In the genomic region with DNA sequence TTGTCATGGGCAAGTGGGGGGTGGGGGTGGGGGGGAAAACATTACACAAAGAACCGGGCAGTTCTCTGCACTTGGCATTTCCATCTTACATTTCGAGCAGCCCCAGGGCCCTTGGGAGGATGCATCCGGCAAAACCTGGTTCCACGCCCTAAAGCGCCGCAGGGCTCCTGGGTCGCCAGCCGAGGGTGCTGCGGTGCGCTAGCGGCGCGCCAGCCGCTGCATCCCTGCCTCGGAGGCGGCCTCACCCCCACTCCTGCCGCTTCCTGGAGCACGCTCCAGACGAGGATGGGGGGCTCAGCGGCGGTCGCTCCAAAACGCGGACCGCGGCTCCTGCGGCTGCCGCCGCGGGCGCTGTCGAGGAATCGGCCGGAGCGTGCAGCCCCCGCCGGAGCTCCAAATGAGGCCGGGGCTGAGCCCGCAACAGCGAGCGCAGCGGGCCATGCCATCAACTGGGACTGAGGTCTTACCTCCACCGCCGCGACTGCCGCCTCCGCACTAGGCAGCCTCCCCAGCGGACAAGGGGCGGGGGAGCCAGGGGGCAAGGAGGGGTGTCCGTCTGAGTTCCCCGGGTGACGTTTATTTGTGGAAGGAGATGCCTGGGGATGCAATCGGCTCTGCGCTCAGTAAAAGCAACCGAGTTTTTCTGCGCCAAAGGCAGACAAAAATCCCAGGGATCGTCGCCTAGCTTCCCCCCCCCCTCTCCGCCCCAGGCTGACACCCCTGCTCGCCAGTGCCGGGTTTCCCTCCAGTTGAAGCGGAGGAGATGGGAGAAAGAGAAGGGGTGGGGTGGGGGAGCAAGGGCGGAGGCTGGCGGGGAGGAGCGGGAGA, we compare ENCODE assay signal across 9 mouse cellular contexts. TPM values are rescaled to one million over a fixed set of nuclear protein-coding genes. Genes with fewer than 3 reads are reported as not detected.
DNase-seq lines count a peak whose midpoint lies in the region; TF ChIP-seq lines count a peak whose summit lies in the region.
"Had no signal": no experiment of that assay in that cellular context is flagged by ENCODE, and none has a peak within 500 bp of the region (broad histone marks: within the 10 kb centered on the region; RNA-seq: fewer than 3 reads in every experiment).

No protein-coding gene starts in this region.

- peaks cover 13% of the 10 kb centered on the region for H3K4me1 ChIP-seq in liver, adult 2 months (ENCODE audit: control insufficient read depth, insufficient read depth, low read length)

- no peaks in the 10 kb centered on the region for H3K27me3 ChIP-seq in liver, adult 2 months (ENCODE audit: control insufficient read depth, insufficient read depth, low read length)

- H3K9ac ChIP-seq in liver, adult 2 months (ENCODE audit: low read depth, low read length): peak overlapping the region; percentile 96

- 0 out of 2 replicates have a peak, but pooled peaks have one; percentile 12 for TF ChIP-seq CTCF in liver, adult 2 months (IDR thresholded peaks at IDR 0.05; ENCODE audit: low read depth, low read length)

- peak overlapping the region; percentile 91; the same call in 1 of the 2 replicates for H3K27ac ChIP-seq in liver, adult 2 months (replicated peaks; ENCODE audit: insufficient read depth, low read depth, low read length)

- peak overlapping the region; percentile 91 for H3K4me3 ChIP-seq in liver, adult 2 months (ENCODE audit: insufficient read depth, low read depth, low read length)

- 1% methylated on average over 65 of the region's 65 CpGs for WGBS in liver, adult 2 months

- DNase-seq in 3134 (ENCODE audit: extremely low read depth, insufficient read length, low spot score) (peak; percentile 74), WW6 (ENCODE audit: low read depth, low spot score) (peak; percentile 78)
- DNase-seq in embryo, embryonic 10.5 days (ENCODE audit: low spot score): peak; percentile 67
- peak; percentile 76 for DNase-seq in heart, adult 18-20 months
- peak; percentile 44 for DNase-seq in kidney, adult 11 months
- no peak for DNase-seq in liver, adult 2 months (ENCODE audit: extremely low read depth, low read depth, low spot score)
- peak; percentile 80 for DNase-seq in neural tube, embryonic 10.5 days (ENCODE audit: extremely low spot score, low spot score)
- DNase-seq in testis, postnatal 10 days (ENCODE audit: low spot score): peak; percentile 71

- H3K79me2 ChIP-seq in liver, adult 2 months (ENCODE audit: control insufficient read depth, insufficient read depth, low read length): peaks cover 8% of the 10 kb centered on the region; the same call in 1 of the 2 replicates

- TF ChIP-seq POLR2A in liver, adult 2 months (IDR thresholded peaks at IDR 0.05; ENCODE audit: extremely low read depth, insufficient read depth, low read length): no peak

- peaks cover 14% of the 10 kb centered on the region for H3K36me3 ChIP-seq in liver, adult 2 months (ENCODE audit: control insufficient read depth, insufficient read depth, low read length)

RNA-seq across cellular contexts. Expression of gene Socs2, which starts 1.2 kb away (rescaled TPM):
- total RNA-seq in heart, adult 18-20 months (2021): 10 to 100 TPM; 34.3 to 39.3 TPM
- total RNA-seq in liver, adult 2 months (2014; rRNA removed): 5.3 and 12.3 TPM in 2 replicates
- polyA plus RNA-seq in liver, adult 2 months (2012; rRNA removed): 20.0 and 53.8 TPM in 2 replicates
- total RNA-seq: common myeloid progenitor, adult 5-6 weeks had no signal
